ENCODE assay signal across 7 mouse cellular contexts in genomic region chr4:35226496-35226992, GRCm38 (mm10). TPM values are rescaled to one million over a fixed set of nuclear protein-coding genes. Genes with fewer than 3 reads are reported as not detected.
A peak's percentile ranks its signal among the peaks of the same experiment; 100 is the strongest.
DNase-seq lines count a peak whose midpoint lies in the region; ATAC-seq and TF ChIP-seq lines count a peak whose summit lies in the region.

No protein-coding gene starts in this region.

- ATAC-seq in liver, embryonic 13.5 days (ENCODE audit: low read depth) = peak; percentile 27
- peak; percentile 78; the same call in 1 of the 2 replicates for ATAC-seq in stomach, postnatal 0 days (ENCODE audit: low FRiP score, low TSS enrichment)

- TF ChIP-seq CTCF in stomach, postnatal 0 days (IDR thresholded peaks at IDR 0.05; ENCODE audit: low read depth) = no peak

- peaks cover 8% of the 10 kb centered on the region for H3K27me3 ChIP-seq in forebrain, embryonic 10.5 days (ENCODE audit: poor library complexity, severe bottlenecking)
- no peaks in the 10 kb centered on the region for H3K27me3 ChIP-seq in liver, embryonic 13.5 days
- H3K27me3 ChIP-seq in stomach, postnatal 0 days (ENCODE audit: control insufficient read depth, insufficient read depth, low read length) = no peaks in the 10 kb centered on the region

- peak overlapping the region; percentile 83 for H3K27ac ChIP-seq in forebrain, embryonic 10.5 days
- peak overlapping the region; percentile 45 for H3K27ac ChIP-seq in liver, embryonic 13.5 days
- H3K27ac ChIP-seq in stomach, postnatal 0 days (replicated peaks) = peak overlapping the region; percentile 79

- 19% methylated on average over 9 of the region's 9 CpGs for WGBS in forebrain, embryonic 10.5 days
- 8% methylated on average over 9 of the region's 9 CpGs for WGBS in liver, embryonic 13.5 days (ENCODE audit: insufficient replicate concordance)
- 9% methylated on average over 9 of the region's 9 CpGs for WGBS in stomach, postnatal 0 days

- no peaks in the 10 kb centered on the region for H3K9me3 ChIP-seq in forebrain, embryonic 10.5 days
- no peaks in the 10 kb centered on the region for H3K9me3 ChIP-seq in liver, embryonic 13.5 days (replicated peaks)
- no peaks in the 10 kb centered on the region for H3K9me3 ChIP-seq in stomach, postnatal 0 days (ENCODE audit: control insufficient read depth, low read length)

- no peak for TF ChIP-seq EP300 in stomach, postnatal 0 days (optimal IDR thresholded peaks at IDR 0.05)

- peak; percentile 11 for DNase-seq in retina, adult 2 months (ENCODE audit: low read depth, low spot score)
- DNase-seq in retina, postnatal 1 day = no peak
- no peak for DNase-seq in forebrain, embryonic 10.5 days (ENCODE audit: extremely low spot score, low spot score)
- DNase-seq in liver, embryonic 13.5 days = no peak
- DNase-seq in stomach, postnatal 0 days (ENCODE audit: low spot score) = no peak
- DNase-seq in layer of hippocampus, adult 9-10 months (ENCODE audit: low spot score) = no peak
- DNase-seq in adrenal gland, postnatal 14 days = no peak

- no peaks in the 10 kb centered on the region for H3K36me3 ChIP-seq in forebrain, embryonic 10.5 days (replicated peaks)
- no peaks in the 10 kb centered on the region for H3K36me3 ChIP-seq in liver, embryonic 13.5 days
- no peaks in the 10 kb centered on the region for H3K36me3 ChIP-seq in stomach, postnatal 0 days (ENCODE audit: control insufficient read depth, insufficient read depth, low read length)

- H3K4me3 ChIP-seq in forebrain, embryonic 10.5 days = peak overlapping the region; percentile 72
- H3K4me3 ChIP-seq in liver, embryonic 13.5 days (replicated peaks) = peak overlapping the region; percentile 84
- peak overlapping the region; percentile 89 for H3K4me3 ChIP-seq in stomach, postnatal 0 days (ENCODE audit: low read depth, low read length)

- peak overlapping the region; percentile 85 for H3K9ac ChIP-seq in liver, embryonic 13.5 days
- H3K9ac ChIP-seq in stomach, postnatal 0 days (ENCODE audit: low read length) = peak overlapping the region; percentile 66

- H3K4me2 ChIP-seq in liver, embryonic 13.5 days = peak overlapping the region; percentile 98
- H3K4me2 ChIP-seq in stomach, postnatal 0 days (replicated peaks; ENCODE audit: low read depth) = peak overlapping the region; percentile 89

- H3K4me1 ChIP-seq in forebrain, embryonic 10.5 days = peaks cover 11% of the 10 kb centered on the region
- H3K4me1 ChIP-seq in liver, embryonic 13.5 days (replicated peaks) = peaks cover 20% of the 10 kb centered on the region
- H3K4me1 ChIP-seq in stomach, postnatal 0 days (replicated peaks; ENCODE audit: control insufficient read depth, insufficient read depth) = no peaks in the 10 kb centered on the region

RNA-seq across cellular contexts. Expression of gene C9orf72, which starts 0.6 kb away (rescaled TPM):
- 14.3 and 17.1 TPM in 2 replicates for polyA plus RNA-seq in forebrain, embryonic 10.5 days (2016; fragmentation: Nextera tagmentation; extraction: Ambion mirVana)
- 2.7 and 4.1 TPM in 2 replicates for polyA plus RNA-seq in liver, embryonic 13.5 days (2015; fragmentation: Nextera tagmentation; extraction: Ambion mirVana)
- polyA plus RNA-seq in stomach, postnatal 0 days (2015; fragmentation: Nextera tagmentation; extraction: Ambion mirVana) = 7.2 and 7.6 TPM in 2 replicates
- total RNA-seq in adrenal gland, postnatal 14 days (2021) = 15.6 and 16.7 TPM in 2 replicates
